Mouse (Mus musculus): ENCODE data around the gene Rbmxl1. TPM values are rescaled to one million over a fixed set of nuclear protein-coding genes. Genes with fewer than 3 reads are reported as not detected.
"Not testable (repeated sequence)": the region's sequence is repeated elsewhere in the genome, so short reads cannot be mapped to it uniquely, and the experiment has no call there.

Gene Rbmxl1
- polyA plus RNA-seq, 1 experiment from 2014 or later, result 359 TPM

- Histone ChIP-seq H3K4me1 (ENCODE audit: control insufficient read depth, insufficient read depth, low read length) (peaks cover 3% of the 10 kb centered on the region), H3K9ac (ENCODE audit: low read length) (peak within 1 kb of the TSS; percentile 99), H3K36me3 (ENCODE audit: control insufficient read depth, insufficient read depth, low read length) (peaks cover 8% of the 10 kb centered on the region), H3K4me3 (ENCODE audit: low read depth, low read length) (peak within 1 kb of the TSS; percentile 85), H3K27me3 (ENCODE audit: control insufficient read depth, insufficient read depth, low read length) (no peaks in the 10 kb centered on the region), H3K4me2 (ENCODE audit: low read depth) (peak within 1 kb of the TSS; percentile 92), H3K27ac (ENCODE audit: low read depth, low read length) (peak within 1 kb of the TSS; percentile 79), H3K9me3 (ENCODE audit: control insufficient read depth, low read length) (no peaks in the 10 kb centered on the region)
- DNase-seq (ENCODE audit: low spot score) (peak; percentile 90), ATAC-seq (ENCODE audit: insufficient read depth, low FRiP score, low TSS enrichment) (peak; percentile 94)
- WGBS, result under 1% methylated on average over 51 of the region's 51 CpGs
These were observed 754 bp upstream of the Rbmxl1 start, which contains the start of gene Slc10a7 for GRCm38 (mm10) chr8:78509273-78510031. Gene Slc10a7 (plus strand): TSS chr8:78509346.

- under 1% methylated on average over 35 of the region's 38 CpGs for WGBS
- Histone ChIP-seq H3K9ac (ENCODE audit: low read length) (peak overlapping the region; percentile 99), H3K4me3 (ENCODE audit: low read depth, low read length) (peak overlapping the region; percentile 85), H3K4me2 (ENCODE audit: low read depth) (peak overlapping the region; percentile 92), H3K36me3 (ENCODE audit: control insufficient read depth, insufficient read depth, low read length) (peaks cover 10% of the 10 kb centered on the region), H3K27ac (ENCODE audit: low read depth, low read length) (peak overlapping the region; percentile 79), H3K4me1 (ENCODE audit: control insufficient read depth, insufficient read depth, low read length) (peaks cover 3% of the 10 kb centered on the region), H3K9me3 (ENCODE audit: control insufficient read depth, low read length) (no peaks in the 10 kb centered on the region), H3K27me3 (ENCODE audit: control insufficient read depth, insufficient read depth, low read length) (no peaks in the 10 kb centered on the region)
- DNase-seq (ENCODE audit: low spot score), result peak; percentile 72
- peak; percentile 49 for ATAC-seq (ENCODE audit: insufficient read depth, low FRiP score, low TSS enrichment)
These were observed 549 bp downstream of the Rbmxl1 start for GRCm38 (mm10) chr8:78507979-78508718.

DNA sequence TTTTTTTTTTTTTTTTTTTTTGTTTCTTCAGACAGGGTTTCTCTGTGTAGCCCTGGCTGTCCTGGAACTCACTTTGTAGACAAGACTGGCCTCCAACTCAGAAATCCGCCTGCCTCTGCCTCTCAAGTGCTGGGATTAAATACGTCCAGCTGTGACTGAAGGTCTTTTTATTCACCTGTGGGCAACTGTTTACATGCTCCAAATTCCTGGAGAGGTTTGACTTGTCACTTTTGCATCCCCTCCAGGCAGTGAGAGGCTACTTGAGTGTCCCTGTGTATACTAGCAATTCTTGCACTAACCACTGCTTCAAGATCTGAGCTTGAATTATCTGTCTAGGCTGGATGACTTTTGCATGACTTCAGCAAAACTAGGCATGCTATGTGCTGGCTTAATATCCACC is 6.0 kb downstream of the Rbmxl1 start:
- no peak for DNase-seq (ENCODE audit: low spot score)
- H3K27ac ChIP-seq (ENCODE audit: low read depth, low read length), result no peak overlapping the region
- no peaks in the 10 kb centered on the region for H3K27me3 ChIP-seq (ENCODE audit: control insufficient read depth, insufficient read depth, low read length)
- no peak overlapping the region for H3K9ac ChIP-seq (ENCODE audit: low read length)
- ATAC-seq (ENCODE audit: insufficient read depth, low FRiP score, low TSS enrichment), result no peak; the same call in 1 of the 2 replicates
- no peak overlapping the region for H3K4me2 ChIP-seq (ENCODE audit: low read depth)
- H3K4me1 ChIP-seq (ENCODE audit: control insufficient read depth, insufficient read depth, low read length), result no peaks in the 10 kb centered on the region
- no peaks in the 10 kb centered on the region for H3K9me3 ChIP-seq (ENCODE audit: control insufficient read depth, low read length)
- H3K36me3 ChIP-seq (ENCODE audit: control insufficient read depth, insufficient read depth, low read length), result peaks cover 10% of the 10 kb centered on the region
- 78% methylated on average over 2 of the region's 2 CpGs for WGBS
- no peak overlapping the region for H3K4me3 ChIP-seq (ENCODE audit: low read depth, low read length)

GRCm38 (mm10) chr8:78496273-78496672 is 12.4 kb downstream of the Rbmxl1 start:
- H3K4me2 ChIP-seq (ENCODE audit: low read depth); H3K27ac ChIP-seq (ENCODE audit: low read depth, low read length); DNase-seq (ENCODE audit: low spot score); H3K9me3 ChIP-seq (ENCODE audit: control insufficient read depth, low read length); ATAC-seq (ENCODE audit: insufficient read depth, low FRiP score, low TSS enrichment); H3K27me3 ChIP-seq (ENCODE audit: control insufficient read depth, insufficient read depth, low read length); H3K4me3 ChIP-seq (ENCODE audit: low read depth, low read length); H3K4me1 ChIP-seq (ENCODE audit: control insufficient read depth, insufficient read depth, low read length); H3K9ac ChIP-seq (ENCODE audit: low read length); H3K36me3 ChIP-seq (ENCODE audit: control insufficient read depth, insufficient read depth, low read length): not testable (repeated sequence)
- WGBS, result 95% methylated on average over 3 of the region's 3 CpGs

DNA sequence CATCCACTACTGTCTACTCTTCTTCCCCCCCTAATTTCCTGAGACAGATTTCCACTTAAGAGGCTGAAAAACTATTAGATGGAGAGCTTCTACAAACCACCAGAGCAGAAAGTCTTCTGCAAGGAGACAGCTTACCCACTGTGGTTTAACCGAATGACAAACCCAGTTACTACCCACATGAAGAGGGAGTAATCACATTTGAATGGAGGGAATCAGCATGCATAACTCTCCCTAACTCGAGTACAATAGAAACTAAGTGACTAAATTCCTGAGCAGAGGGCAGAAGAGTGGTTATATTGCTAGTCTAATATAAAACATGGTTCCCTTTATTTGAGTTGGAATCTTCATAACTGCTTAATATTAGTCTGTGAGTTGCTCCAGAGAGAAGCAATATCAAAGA is 15.7 kb downstream of the Rbmxl1 start:
- 24% methylated on average over 2 of the region's 2 CpGs for WGBS
- no peaks in the 10 kb centered on the region for H3K4me1 ChIP-seq (ENCODE audit: control insufficient read depth, insufficient read depth, low read length)
- H3K4me2 ChIP-seq (ENCODE audit: low read depth), result no peak overlapping the region
- H3K27ac ChIP-seq (ENCODE audit: low read depth, low read length), result no peak overlapping the region
- H3K27me3 ChIP-seq (ENCODE audit: control insufficient read depth, insufficient read depth, low read length), result no peaks in the 10 kb centered on the region
- ATAC-seq (ENCODE audit: insufficient read depth, low FRiP score, low TSS enrichment) (no peak), DNase-seq (ENCODE audit: low spot score) (no peak)
- H3K9me3 ChIP-seq (ENCODE audit: control insufficient read depth, low read length), result no peaks in the 10 kb centered on the region
- no peak overlapping the region for H3K4me3 ChIP-seq (ENCODE audit: low read depth, low read length)
- no peaks in the 10 kb centered on the region for H3K36me3 ChIP-seq (ENCODE audit: control insufficient read depth, insufficient read depth, low read length)
- H3K9ac ChIP-seq (ENCODE audit: low read length), result no peak overlapping the region

GRCm38 (mm10) chr8:78489733-78490132 is 19.0 kb downstream of the Rbmxl1 start:
- Histone ChIP-seq H3K4me1 (ENCODE audit: control insufficient read depth, insufficient read depth, low read length) (no peaks in the 10 kb centered on the region), H3K27ac (ENCODE audit: low read depth, low read length) (no peak overlapping the region), H3K4me3 (ENCODE audit: low read depth, low read length) (no peak overlapping the region), H3K4me2 (ENCODE audit: low read depth) (no peak overlapping the region), H3K9me3 (ENCODE audit: control insufficient read depth, low read length) (no peaks in the 10 kb centered on the region), H3K9ac (ENCODE audit: low read length) (no peak overlapping the region), H3K27me3 (ENCODE audit: control insufficient read depth, insufficient read depth, low read length) (no peaks in the 10 kb centered on the region), H3K36me3 (ENCODE audit: control insufficient read depth, insufficient read depth, low read length) (no peaks in the 10 kb centered on the region)
- ATAC-seq (ENCODE audit: insufficient read depth, low FRiP score, low TSS enrichment) (no peak), DNase-seq (ENCODE audit: low spot score) (no peak)
- 85% methylated on average over 3 of the region's 3 CpGs for WGBS

DNA sequence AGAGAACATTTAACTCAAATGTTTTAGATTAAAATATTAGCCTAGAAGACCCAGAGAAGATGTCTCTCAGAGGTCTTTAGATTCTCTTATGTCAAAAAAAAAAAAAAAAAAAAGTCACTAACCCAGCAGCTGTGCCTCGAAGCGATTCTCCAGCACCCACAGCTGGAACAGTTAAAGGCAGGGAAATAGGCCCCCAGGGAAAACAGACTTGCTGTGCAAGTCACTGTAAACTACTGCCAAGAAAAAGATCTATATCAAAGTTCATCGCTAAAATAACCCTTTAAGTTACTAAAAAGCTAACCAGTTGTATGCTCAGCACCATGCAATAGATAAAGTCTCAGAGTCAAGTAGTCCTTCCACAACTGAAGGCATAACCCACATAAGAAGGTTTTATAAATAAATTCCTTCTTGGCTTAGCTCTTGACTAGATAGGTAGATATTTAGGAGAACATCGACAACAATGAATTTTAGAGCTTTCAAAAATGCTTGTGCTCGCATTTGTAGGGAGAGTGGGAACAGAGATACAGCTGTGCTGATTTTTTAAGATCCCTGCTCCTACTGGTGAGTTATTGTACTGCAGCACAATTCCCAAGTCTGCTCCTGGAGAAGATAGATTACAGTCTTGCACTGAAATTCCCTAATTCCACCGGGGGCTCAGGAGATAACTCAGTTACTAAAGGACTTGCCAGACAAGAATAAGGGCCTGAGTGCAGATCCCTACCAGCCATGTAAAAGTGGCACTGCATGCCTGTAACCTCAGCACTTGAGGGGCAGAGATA is 31.5 kb downstream of the Rbmxl1 start:
- DNase-seq (ENCODE audit: low spot score) (peak; percentile 18), ATAC-seq (ENCODE audit: insufficient read depth, low FRiP score, low TSS enrichment) (no peak)
- Histone ChIP-seq H3K9me3 (ENCODE audit: control insufficient read depth, low read length) (no peaks in the 10 kb centered on the region), H3K4me1 (ENCODE audit: control insufficient read depth, insufficient read depth, low read length) (no peaks in the 10 kb centered on the region), H3K9ac (ENCODE audit: low read length) (no peak overlapping the region), H3K4me2 (ENCODE audit: low read depth) (no peak overlapping the region), H3K27me3 (ENCODE audit: control insufficient read depth, insufficient read depth, low read length) (no peaks in the 10 kb centered on the region), H3K4me3 (ENCODE audit: low read depth, low read length) (no peak overlapping the region), H3K27ac (ENCODE audit: low read depth, low read length) (no peak overlapping the region), H3K36me3 (ENCODE audit: control insufficient read depth, insufficient read depth, low read length) (no peaks in the 10 kb centered on the region)
- WGBS, result 53% methylated on average over 6 of the region's 6 CpGs

DNA sequence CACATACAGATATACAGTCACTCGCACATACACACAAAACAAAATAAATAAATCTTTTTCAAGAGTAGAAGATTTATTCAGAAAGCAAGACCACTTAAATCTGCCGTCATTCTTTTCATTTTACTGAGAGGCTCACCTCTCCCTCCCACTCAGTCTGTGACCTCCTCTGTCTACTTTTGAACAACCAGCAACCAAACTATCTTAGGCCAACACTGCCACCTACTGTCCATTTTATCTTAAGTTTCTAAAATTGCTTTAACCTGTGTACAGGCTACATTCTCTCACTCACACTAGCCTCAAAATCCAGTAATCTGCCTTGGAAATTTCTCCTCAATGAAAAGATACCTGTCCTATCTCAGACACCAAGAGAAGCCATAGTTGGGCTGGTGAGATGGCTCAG is 40.8 kb downstream of the Rbmxl1 start:
- Histone ChIP-seq H3K4me1 (ENCODE audit: control insufficient read depth, insufficient read depth, low read length) (no peaks in the 10 kb centered on the region), H3K9me3 (ENCODE audit: control insufficient read depth, low read length) (no peaks in the 10 kb centered on the region), H3K4me3 (ENCODE audit: low read depth, low read length) (no peak overlapping the region), H3K4me2 (ENCODE audit: low read depth) (no peak overlapping the region), H3K9ac (ENCODE audit: low read length) (no peak overlapping the region), H3K36me3 (ENCODE audit: control insufficient read depth, insufficient read depth, low read length) (no peaks in the 10 kb centered on the region), H3K27me3 (ENCODE audit: control insufficient read depth, insufficient read depth, low read length) (no peaks in the 10 kb centered on the region), H3K27ac (ENCODE audit: low read depth, low read length) (no peak overlapping the region)
- WGBS, result 83% methylated on average over 2 of the region's 2 CpGs
- DNase-seq (ENCODE audit: low spot score) (no peak), ATAC-seq (ENCODE audit: insufficient read depth, low FRiP score, low TSS enrichment) (no peak)
